Mouse (Mus musculus): ENCODE data around the gene Prm1. TPM values are rescaled to one million over a fixed set of nuclear protein-coding genes. Genes with fewer than 3 reads are reported as not detected.
"Not testable (repeated sequence)": the region's sequence is repeated elsewhere in the genome, so short reads cannot be mapped to it uniquely, and the experiment has no call there.

The Prm1 gene
- polyA plus RNA-seq, 1 experiment from 2014 or later: not detected

GRCm38 (mm10) chr16:10802420-10802819 is 3.2 kb downstream of the Prm1 start:
- H3K79me2 ChIP-seq (ENCODE audit: inconsistent target); H3K27ac ChIP-seq; H3K4me3 ChIP-seq (ENCODE audit: inconsistent target); H3K36me3 ChIP-seq (ENCODE audit: inconsistent target): not testable (repeated sequence)
- 92% methylated on average over 3 of the region's 3 CpGs for WGBS (ENCODE audit: missing documents)

GRCm38 (mm10) chr16:10796034-10796433 is 9.6 kb downstream of the Prm1 start, which contains the start of gene Prm2:
Gene Prm2, minus strand, starts transcription at chr16:10796134.
- Histone ChIP-seq H3K36me3 (ENCODE audit: inconsistent target) (no peaks in the 10 kb centered on the region), H3K79me2 (ENCODE audit: inconsistent target) (no peaks in the 10 kb centered on the region), H3K4me3 (ENCODE audit: inconsistent target) (no peak within 1 kb of the TSS), H3K27ac (no peak within 1 kb of the TSS)
- 95% methylated on average over 6 of the region's 6 CpGs for WGBS (ENCODE audit: missing documents)

- Histone ChIP-seq H3K27ac (no peak within 1 kb of the TSS), H3K36me3 (ENCODE audit: inconsistent target) (no peaks in the 10 kb centered on the region), H3K79me2 (ENCODE audit: inconsistent target) (no peaks in the 10 kb centered on the region), H3K4me3 (ENCODE audit: inconsistent target) (no peak within 1 kb of the TSS)
- 87% methylated on average over 9 of the region's 9 CpGs for WGBS (ENCODE audit: missing documents)
Observed at GRCm38 (mm10) chr16:10790702-10791101, 14.9 kb downstream of the Prm1 start, which contains the start of gene Prm3. Gene Prm3, minus strand, starts transcription at chr16:10790914.

- no peaks in the 10 kb centered on the region for H3K36me3 ChIP-seq (ENCODE audit: inconsistent target)
- H3K79me2 ChIP-seq (ENCODE audit: inconsistent target): no peaks in the 10 kb centered on the region
- WGBS (ENCODE audit: missing documents): 95% methylated on average over 4 of the region's 4 CpGs
- no peak overlapping the region for H3K4me3 ChIP-seq (ENCODE audit: inconsistent target)
- no peak overlapping the region for H3K27ac ChIP-seq
Observed at GRCm38 (mm10) chr16:10788866-10789265, 16.8 kb downstream of the Prm1 start.

GRCm38 (mm10) chr16:10788271-10788670 is 17.4 kb downstream of the Prm1 start, which contains the start of gene Tnp2:
Gene Tnp2, minus strand, starts transcription at chr16:10788660.
- H3K36me3 ChIP-seq (ENCODE audit: inconsistent target): no peaks in the 10 kb centered on the region
- no peak within 1 kb of the TSS for H3K4me3 ChIP-seq (ENCODE audit: inconsistent target)
- WGBS (ENCODE audit: missing documents): 76% methylated on average over 13 of the region's 16 CpGs
- H3K27ac ChIP-seq: no peak within 1 kb of the TSS
- H3K79me2 ChIP-seq (ENCODE audit: inconsistent target): no peaks in the 10 kb centered on the region

- no peak overlapping the region for H3K27ac ChIP-seq
- no peaks in the 10 kb centered on the region for H3K36me3 ChIP-seq (ENCODE audit: inconsistent target)
- H3K79me2 ChIP-seq (ENCODE audit: inconsistent target): no peaks in the 10 kb centered on the region
- WGBS (ENCODE audit: missing documents): 85% methylated on average over 7 of the region's 7 CpGs
- no peak overlapping the region for H3K4me3 ChIP-seq (ENCODE audit: inconsistent target)
Observed at GRCm38 (mm10) chr16:10787548-10788058, 18.0 kb downstream of the Prm1 start.

GRCm38 (mm10) chr16:10786782-10787547 is 18.7 kb downstream of the Prm1 start:
- no peak overlapping the region for H3K4me3 ChIP-seq (ENCODE audit: inconsistent target)
- H3K27ac ChIP-seq: no peak overlapping the region
- H3K36me3 ChIP-seq (ENCODE audit: inconsistent target): no peaks in the 10 kb centered on the region
- WGBS (ENCODE audit: missing documents): 68% methylated on average over 3 of the region's 4 CpGs
- H3K79me2 ChIP-seq (ENCODE audit: inconsistent target): no peaks in the 10 kb centered on the region

- WGBS (ENCODE audit: missing documents): 3% methylated on average over 9 of the region's 9 CpGs
- peak overlapping the region; percentile 82 for H3K27ac ChIP-seq
- peak overlapping the region; percentile 48; the same call in 1 of the 2 replicates for H3K4me3 ChIP-seq (ENCODE audit: inconsistent target)
- H3K36me3 ChIP-seq (ENCODE audit: inconsistent target): no peaks in the 10 kb centered on the region
- H3K79me2 ChIP-seq (ENCODE audit: inconsistent target): no peaks in the 10 kb centered on the region
Observed at GRCm38 (mm10) chr16:10786288-10786687, 19.4 kb downstream of the Prm1 start.

GRCm38 (mm10) chr16:10785371-10786231 is 20.0 kb downstream of the Prm1 start, which contains the start of gene Socs1:
Gene Socs1, minus strand, starts transcription at chr16:10785536.
- Histone ChIP-seq H3K4me3 (ENCODE audit: inconsistent target) (peak within 1 kb of the TSS; percentile 48), H3K79me2 (ENCODE audit: inconsistent target) (no peaks in the 10 kb centered on the region), H3K36me3 (ENCODE audit: inconsistent target) (no peaks in the 10 kb centered on the region), H3K27ac (peak within 1 kb of the TSS; percentile 82)
- WGBS (ENCODE audit: missing documents): under 1% methylated on average over 59 of the region's 59 CpGs

- 0% methylated on average over 45 of the region's 55 CpGs for WGBS (ENCODE audit: missing documents)
- Histone ChIP-seq H3K36me3 (ENCODE audit: inconsistent target) (no peaks in the 10 kb centered on the region), H3K27ac (no peak overlapping the region; the same call in 1 of the 2 replicates)
Observed at GRCm38 (mm10) chr16:10784793-10785370, 20.8 kb downstream of the Prm1 start.

GRCm38 (mm10) chr16:10783883-10784792 is 21.5 kb downstream of the Prm1 start:
- no peaks in the 10 kb centered on the region for H3K36me3 ChIP-seq (ENCODE audit: inconsistent target)
- H3K79me2 ChIP-seq (ENCODE audit: inconsistent target): no peaks in the 10 kb centered on the region
- WGBS (ENCODE audit: missing documents): 8% methylated on average over 77 of the region's 81 CpGs
- H3K27ac ChIP-seq: no peak overlapping the region
- peak overlapping the region; percentile 15; the same call in 1 of the 2 replicates for H3K4me3 ChIP-seq (ENCODE audit: inconsistent target)

More at GRCm38 (mm10) chr16:10784793-10785370, 20.8 kb downstream of the Prm1 start:
- H3K79me2 ChIP-seq (ENCODE audit: inconsistent target): no peaks in the 10 kb centered on the region
- H3K4me3 ChIP-seq (ENCODE audit: inconsistent target): peak overlapping the region; percentile 15; the same call in 1 of the 2 replicates

GRCm38 (mm10) chr16:10783451-10783850 is 22.2 kb downstream of the Prm1 start:
- H3K27ac ChIP-seq: no peak overlapping the region
- no peaks in the 10 kb centered on the region for H3K79me2 ChIP-seq (ENCODE audit: inconsistent target)
- H3K4me3 ChIP-seq (ENCODE audit: inconsistent target): no peak overlapping the region
- no peaks in the 10 kb centered on the region for H3K36me3 ChIP-seq (ENCODE audit: inconsistent target)
- 75% methylated on average over 8 of the region's 8 CpGs for WGBS (ENCODE audit: missing documents)

- Histone ChIP-seq H3K36me3 (ENCODE audit: inconsistent target) (no peaks in the 10 kb centered on the region), H3K27ac (no peak overlapping the region), H3K4me3 (ENCODE audit: inconsistent target) (no peak overlapping the region), H3K79me2 (ENCODE audit: inconsistent target) (no peaks in the 10 kb centered on the region)
- WGBS (ENCODE audit: missing documents): 30% methylated on average over 1 of the region's 1 CpGs
Observed at GRCm38 (mm10) chr16:10783152-10783434, 22.5 kb downstream of the Prm1 start.

Data from macrophage (primary cell).